Mouse (Mus musculus): ENCODE data around the gene Htr6.

Htr6 gene

GRCm38 (mm10) chr4:139075041-139075711 lies at the start of gene Htr6:
Gene Htr6, minus strand, starts transcription at chr4:139075570.
- no peak for DNase-seq

GRCm38 (mm10) chr4:139124940-139125339 lies 49.6 kb upstream of the Htr6 start:
- no peak for DNase-seq

GRCm38 (mm10) chr4:139122557-139122956 lies 47.2 kb upstream of the Htr6 start:
- no peak for DNase-seq

- DNase-seq = no peak
Measured at GRCm38 (mm10) chr4:139120998-139121397, 45.6 kb upstream of the Htr6 start.

- no peak for DNase-seq
Measured at GRCm38 (mm10) chr4:139120281-139120814, 45.0 kb upstream of the Htr6 start.

GRCm38 (mm10) chr4:139116356-139117063 lies 41.1 kb upstream of the Htr6 start:
- no peak for DNase-seq

- peak; percentile 20 for DNase-seq
Measured at GRCm38 (mm10) chr4:139115721-139116120, 40.4 kb upstream of the Htr6 start.

GRCm38 (mm10) chr4:139112482-139112881 lies 37.1 kb upstream of the Htr6 start:
- DNase-seq = no peak

GRCm38 (mm10) chr4:139111421-139111820 lies 36.1 kb upstream of the Htr6 start:
- DNase-seq = no peak

GRCm38 (mm10) chr4:139110858-139111257 lies 35.5 kb upstream of the Htr6 start:
- no peak for DNase-seq

GRCm38 (mm10) chr4:139105453-139105852 lies 30.1 kb upstream of the Htr6 start:
- no peak for DNase-seq

GRCm38 (mm10) chr4:139101546-139101945 lies 26.2 kb upstream of the Htr6 start:
- DNase-seq = no peak

GRCm38 (mm10) chr4:139100326-139100725 lies 25.0 kb upstream of the Htr6 start:
- DNase-seq = no peak

GRCm38 (mm10) chr4:139096201-139096600 lies 20.8 kb upstream of the Htr6 start:
- DNase-seq = no peak

GRCm38 (mm10) chr4:139095406-139095805 lies 20.0 kb upstream of the Htr6 start:
- no peak for DNase-seq

GRCm38 (mm10) chr4:139093196-139093530 lies 17.8 kb upstream of the Htr6 start:
- DNase-seq = no peak

GRCm38 (mm10) chr4:139092356-139093195 lies 17.2 kb upstream of the Htr6 start, which contains the start of gene Nbl1:
Gene Nbl1, minus strand, starts transcription at chr4:139092993.
- no peak for DNase-seq

GRCm38 (mm10) chr4:139091478-139092355 lies 16.3 kb upstream of the Htr6 start:
- no peak for DNase-seq

- no peak for DNase-seq
Measured at GRCm38 (mm10) chr4:139091066-139091465, 15.7 kb upstream of the Htr6 start.

- DNase-seq = no peak
Measured at GRCm38 (mm10) chr4:139090303-139090940, 15.1 kb upstream of the Htr6 start.

- no peak for DNase-seq
Measured at GRCm38 (mm10) chr4:139088982-139089671, 13.8 kb upstream of the Htr6 start.
